Mouse (Mus musculus) T-cell, adult 66 days (primary cell): ENCODE results near the gene Adamts20. TPM values are rescaled to one million over a fixed set of nuclear protein-coding genes. Genes with fewer than 3 reads are reported as not detected.

Experiments used
- total RNA-seq, 2 experiments: library from RNA; stranded (reverse); gene quantifications; 3 replicates in 1 of 2; 4 replicates in 1 of 2; pipeline ENCODE4 v1.2.4; 2023

Gene Adamts20
- under 1 TPM in 1 of 2 experiments, not detected in 1; 0.30 TPM for total RNA-seq

DNA sequence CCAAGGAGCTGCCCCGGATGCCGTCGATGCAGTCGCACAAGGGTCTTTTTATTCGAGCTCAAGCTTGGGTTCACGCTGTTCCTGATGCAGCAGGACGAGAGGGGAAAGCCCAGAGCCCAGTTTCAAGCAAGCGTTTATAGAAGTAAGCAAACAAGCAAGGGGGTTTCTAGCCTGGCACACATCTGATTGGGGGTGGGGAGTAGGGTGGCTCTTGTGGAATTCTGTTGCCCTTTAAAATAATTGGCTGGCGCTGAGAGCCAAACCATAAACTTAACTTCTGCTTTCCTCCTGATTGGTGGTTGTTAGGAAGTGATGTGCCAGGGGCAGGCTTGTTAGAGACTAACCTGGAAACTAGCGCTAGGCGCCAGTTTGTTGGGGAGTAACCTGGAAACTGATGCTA, at the start of gene Adamts20:
Gene Adamts20 (minus strand): TSS at position 101 of the 400 bp plus-strand sequence.

Other genes with a start within 250 kb of the Adamts20 start
- 10 to 100 TPM; 13.5 to 13.7 TPM for gene Pus7l, start 78.1 kb upstream of the Adamts20 start, total RNA-seq
- gene Irak4, start 78.2 kb upstream of the Adamts20 start, total RNA-seq, result 10 to 100 TPM; 22.2 to 24.1 TPM
- gene Twf1, start 124.5 kb upstream of the Adamts20 start, total RNA-seq, result 10 to 100 TPM; 44.1 to 48.1 TPM
- not detected for gene Tmem117, start 163.8 kb upstream of the Adamts20 start, total RNA-seq